Mouse (Mus musculus): Measurements from ENCODE around the gene Spg11. TPM values are rescaled to one million over a fixed set of nuclear protein-coding genes. Genes with fewer than 3 reads are reported as not detected.

Gene Spg11
- 39.5 TPM in 1 of 2 replicates, not detected in the other for polyA plus RNA-seq (2012; ENCODE audit: insufficient read depth, insufficient read length, low replicate concordance, missing spikeins)

DNA sequence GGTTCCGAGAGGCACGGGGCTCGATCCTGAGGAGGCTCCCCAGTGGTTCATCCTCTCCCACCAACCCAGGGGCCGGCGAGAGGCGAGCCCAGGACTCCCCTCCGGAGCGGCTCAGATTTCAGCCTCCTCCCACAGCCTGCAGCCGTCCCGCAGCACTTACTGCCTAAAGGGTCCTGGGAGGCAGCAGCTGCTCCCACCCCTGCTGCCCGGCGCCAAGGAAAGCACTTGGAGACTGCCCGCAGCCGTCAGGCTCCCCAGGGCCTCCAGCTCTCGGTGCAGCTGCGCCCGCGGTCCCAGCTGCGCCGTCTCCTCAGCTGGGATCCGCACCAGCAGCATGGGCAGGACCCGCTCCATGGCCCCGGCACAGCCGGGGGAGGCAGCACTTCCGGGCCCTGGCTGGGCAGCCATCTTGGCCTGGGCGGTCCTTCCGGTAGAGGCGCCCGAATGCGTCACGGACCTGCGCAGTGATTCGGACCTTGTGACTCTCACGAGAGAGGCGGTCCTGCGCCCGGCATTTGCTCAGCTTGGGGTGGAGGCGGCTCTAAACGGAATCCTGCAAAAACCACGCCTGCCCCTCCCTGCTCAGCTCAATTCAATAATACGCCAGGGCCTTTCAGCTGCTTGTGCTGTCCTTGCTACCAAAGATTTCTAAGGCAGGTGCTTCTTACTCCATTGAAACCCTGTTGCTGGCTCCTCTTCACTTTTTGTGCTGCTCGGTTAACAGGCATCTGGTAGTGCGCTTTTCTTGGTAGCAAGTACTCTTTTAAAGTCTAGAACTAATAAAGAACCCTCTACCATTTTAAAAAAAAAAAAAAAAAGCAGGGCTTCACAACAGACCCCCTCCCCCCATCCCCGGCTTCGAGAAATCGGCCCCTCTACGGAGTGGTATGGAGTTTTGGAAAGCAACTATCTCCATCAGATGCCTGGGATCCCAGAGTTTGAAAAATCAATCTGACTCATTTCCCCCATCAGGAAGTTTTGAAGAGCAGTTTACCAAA lies at the start of gene Spg11:
Gene Spg11, minus strand, starts transcription at position 426 of the 998 bp plus-strand sequence.
- under 1% methylated on average over 47 of the region's 47 CpGs for WGBS
- H3K27ac ChIP-seq (ENCODE audit: insufficient read depth, low read depth, low read length), result peak within 1 kb of the TSS; percentile 80
- peak; percentile 100 for TF ChIP-seq POLR2A (IDR thresholded peaks at IDR 0.05; ENCODE audit: insufficient read depth, low read depth, low read length)
- TF ChIP-seq CTCF (IDR thresholded peaks at IDR 0.05; ENCODE audit: insufficient read depth, low read depth, low read length), result no peak

DNA sequence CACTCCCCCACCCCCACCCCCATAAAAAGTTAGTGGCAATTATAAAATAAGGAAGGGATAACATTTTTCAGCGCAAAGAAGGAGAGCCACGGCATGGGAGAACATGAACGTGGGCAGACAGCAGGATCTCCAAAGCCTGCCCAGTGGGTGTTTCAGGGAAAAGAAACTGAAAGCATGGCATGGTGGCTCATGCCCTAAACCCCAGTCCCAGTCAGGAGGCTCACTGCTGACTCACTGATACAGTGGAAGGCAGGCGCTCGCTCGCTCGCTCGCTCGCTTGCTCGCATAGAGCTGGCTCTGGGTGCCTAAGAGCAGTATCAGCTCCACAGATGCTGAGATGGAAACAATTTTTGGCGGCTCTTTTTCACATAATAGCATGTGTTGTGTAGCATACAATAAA lies 46.1 kb upstream of the Spg11 start:
- peak overlapping the region; percentile 20; the same call in 1 of the 2 replicates for H3K27ac ChIP-seq (ENCODE audit: insufficient read depth, low read depth, low read length)
- no peak overlapping the region for H3K4me3 ChIP-seq (ENCODE audit: insufficient read depth, low read depth, low read length)
- 59% methylated on average over 11 of the region's 11 CpGs for WGBS
- TF ChIP-seq CTCF (IDR thresholded peaks at IDR 0.05; ENCODE audit: insufficient read depth, low read depth, low read length), result no peak
- TF ChIP-seq POLR2A (IDR thresholded peaks at IDR 0.05; ENCODE audit: insufficient read depth, low read depth, low read length), result no peak
- H3K4me1 ChIP-seq (ENCODE audit: control insufficient read depth, insufficient read depth, low read length), result peaks cover 10% of the 10 kb centered on the region

More for the DNA sequence above, at the start of gene Spg11:
- Histone ChIP-seq H3K4me1 (ENCODE audit: control insufficient read depth, insufficient read depth, low read length) (peaks cover 5% of the 10 kb centered on the region; the same call in 1 of the 2 replicates), H3K4me3 (ENCODE audit: insufficient read depth, low read depth, low read length) (peak within 1 kb of the TSS; percentile 70)

- Histone ChIP-seq H3K27ac (ENCODE audit: insufficient read depth, low read depth, low read length) (peak overlapping the region; percentile 20; the same call in 1 of the 2 replicates), H3K4me1 (ENCODE audit: control insufficient read depth, insufficient read depth, low read length) (peaks cover 10% of the 10 kb centered on the region), H3K4me3 (ENCODE audit: insufficient read depth, low read depth, low read length) (no peak overlapping the region)
- 55% methylated on average over 13 of the region's 13 CpGs for WGBS
- no peak for TF ChIP-seq POLR2A (IDR thresholded peaks at IDR 0.05; ENCODE audit: insufficient read depth, low read depth, low read length)
- TF ChIP-seq CTCF (IDR thresholded peaks at IDR 0.05; ENCODE audit: insufficient read depth, low read depth, low read length), result no peak
These were observed 45.4 kb upstream of the Spg11 start for GRCm38 (mm10) chr2:122163430-122164195.

GRCm38 (mm10) chr2:122162529-122162928 lies 44.3 kb upstream of the Spg11 start:
- no peak overlapping the region for H3K4me3 ChIP-seq (ENCODE audit: insufficient read depth, low read depth, low read length)
- 86% methylated on average over 2 of the region's 2 CpGs for WGBS
- H3K27ac ChIP-seq (ENCODE audit: insufficient read depth, low read depth, low read length), result no peak overlapping the region
- H3K4me1 ChIP-seq (ENCODE audit: control insufficient read depth, insufficient read depth, low read length), result peaks cover 10% of the 10 kb centered on the region
- TF ChIP-seq POLR2A (IDR thresholded peaks at IDR 0.05; ENCODE audit: insufficient read depth, low read depth, low read length) (no peak), CTCF (IDR thresholded peaks at IDR 0.05; ENCODE audit: insufficient read depth, low read depth, low read length) (no peak)

DNA sequence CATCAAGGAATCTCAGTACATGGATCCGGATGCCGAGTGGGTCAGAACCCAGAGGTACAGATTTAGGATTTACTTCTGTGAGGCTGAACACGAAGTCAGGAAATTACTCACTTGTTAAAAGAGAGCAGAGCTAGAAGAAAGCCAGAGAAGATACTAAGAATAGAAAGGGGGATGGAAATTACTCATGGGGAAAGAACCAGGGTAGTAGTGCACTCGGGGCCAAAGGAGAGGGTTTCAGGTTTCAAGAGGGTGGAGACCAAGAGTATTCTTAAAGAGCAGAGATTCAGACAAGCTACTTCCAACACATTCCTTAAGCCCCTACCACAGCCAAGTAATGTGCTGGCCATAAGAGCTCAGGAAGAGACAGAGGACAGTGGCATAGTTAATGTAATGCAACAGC lies 43.4 kb upstream of the Spg11 start:
- H3K27ac ChIP-seq (ENCODE audit: insufficient read depth, low read depth, low read length), result no peak overlapping the region
- H3K4me3 ChIP-seq (ENCODE audit: insufficient read depth, low read depth, low read length), result no peak overlapping the region
- TF ChIP-seq POLR2A (IDR thresholded peaks at IDR 0.05; ENCODE audit: insufficient read depth, low read depth, low read length) (no peak), CTCF (IDR thresholded peaks at IDR 0.05; ENCODE audit: insufficient read depth, low read depth, low read length) (no peak)
- peaks cover 10% of the 10 kb centered on the region for H3K4me1 ChIP-seq (ENCODE audit: control insufficient read depth, insufficient read depth, low read length)
- WGBS, result 19% methylated on average over 4 of the region's 4 CpGs

GRCm38 (mm10) chr2:122160680-122161079 lies 42.5 kb upstream of the Spg11 start, which contains the start of gene Trim69:
Gene Trim69, plus strand, starts transcription at chr2:122160700.
- no peak within 1 kb of the TSS for H3K27ac ChIP-seq (ENCODE audit: insufficient read depth, low read depth, low read length)
- H3K4me3 ChIP-seq (ENCODE audit: insufficient read depth, low read depth, low read length), result no peak within 1 kb of the TSS
- no peak for TF ChIP-seq POLR2A (IDR thresholded peaks at IDR 0.05; ENCODE audit: insufficient read depth, low read depth, low read length)
- TF ChIP-seq CTCF (IDR thresholded peaks at IDR 0.05; ENCODE audit: insufficient read depth, low read depth, low read length), result no peak
- H3K4me1 ChIP-seq (ENCODE audit: control insufficient read depth, insufficient read depth, low read length), result peaks cover 10% of the 10 kb centered on the region
- 62% methylated on average over 2 of the region's 2 CpGs for WGBS

DNA sequence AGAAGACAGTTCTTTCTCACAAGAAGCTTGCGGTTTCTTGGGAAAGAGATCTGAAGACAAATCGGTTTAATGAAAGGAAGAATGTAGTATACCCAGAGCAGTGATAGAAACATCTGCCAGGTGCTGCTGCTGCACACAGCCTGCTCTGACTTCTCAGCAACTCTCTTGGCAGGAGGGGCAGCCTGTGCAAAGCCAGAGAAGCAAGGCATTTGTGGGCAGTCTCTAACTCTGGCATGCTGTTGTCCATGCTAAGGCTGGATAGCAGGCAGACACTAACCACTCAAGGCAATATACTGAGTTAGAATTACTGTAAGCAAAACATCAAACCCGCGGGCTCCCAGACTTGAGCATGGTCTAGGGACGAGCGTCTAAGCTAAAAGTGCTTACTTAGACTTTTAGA lies 41.5 kb upstream of the Spg11 start:
- H3K27ac ChIP-seq (ENCODE audit: insufficient read depth, low read depth, low read length), result no peak overlapping the region
- TF ChIP-seq CTCF (IDR thresholded peaks at IDR 0.05; ENCODE audit: insufficient read depth, low read depth, low read length) (no peak), POLR2A (IDR thresholded peaks at IDR 0.05; ENCODE audit: insufficient read depth, low read depth, low read length) (no peak)
- no peak overlapping the region for H3K4me3 ChIP-seq (ENCODE audit: insufficient read depth, low read depth, low read length)
- WGBS, result 88% methylated on average over 6 of the region's 6 CpGs
- H3K4me1 ChIP-seq (ENCODE audit: control insufficient read depth, insufficient read depth, low read length), result peaks cover 10% of the 10 kb centered on the region

DNA sequence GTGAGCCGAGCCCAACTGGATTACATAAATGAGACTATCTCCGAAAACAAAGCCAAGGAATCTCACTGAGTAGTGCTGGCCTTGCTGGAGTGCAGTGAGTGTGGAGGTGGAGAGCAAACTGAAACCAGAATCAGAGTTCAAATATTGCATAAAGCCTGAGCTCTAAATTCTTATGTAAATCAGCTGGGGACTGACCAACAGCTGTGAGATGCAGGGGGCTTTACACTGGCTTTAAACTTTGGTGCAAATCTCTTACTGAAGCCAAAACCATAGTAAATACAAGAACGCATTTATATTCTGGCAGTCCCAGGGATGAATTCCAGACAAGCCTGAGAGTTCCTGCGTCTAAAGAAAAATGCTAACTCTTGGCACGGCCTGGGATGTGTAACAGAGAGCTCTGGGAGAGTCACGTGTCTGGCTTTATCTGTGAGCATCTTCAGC lies 40.2 kb upstream of the Spg11 start:
- H3K4me1 ChIP-seq (ENCODE audit: control insufficient read depth, insufficient read depth, low read length), result peaks cover 2% of the 10 kb centered on the region; the same call in 1 of the 2 replicates
- no peak for TF ChIP-seq POLR2A (IDR thresholded peaks at IDR 0.05; ENCODE audit: insufficient read depth, low read depth, low read length)
- TF ChIP-seq CTCF (IDR thresholded peaks at IDR 0.05; ENCODE audit: insufficient read depth, low read depth, low read length), result no peak
- no peak overlapping the region for H3K4me3 ChIP-seq (ENCODE audit: insufficient read depth, low read depth, low read length)
- no peak overlapping the region for H3K27ac ChIP-seq (ENCODE audit: insufficient read depth, low read depth, low read length)
- 60% methylated on average over 6 of the region's 6 CpGs for WGBS

All from olfactory bulb, adult 2 months (tissue).